Mouse (Mus musculus): ENCODE measurements at regions not wholly inside any gene's neighbourhood (a gene's known extent, or its start where the extent isn't known, plus 50 kb on each side); places are given as distances from the start of the nearest gene placed in this dataset.

DNA sequence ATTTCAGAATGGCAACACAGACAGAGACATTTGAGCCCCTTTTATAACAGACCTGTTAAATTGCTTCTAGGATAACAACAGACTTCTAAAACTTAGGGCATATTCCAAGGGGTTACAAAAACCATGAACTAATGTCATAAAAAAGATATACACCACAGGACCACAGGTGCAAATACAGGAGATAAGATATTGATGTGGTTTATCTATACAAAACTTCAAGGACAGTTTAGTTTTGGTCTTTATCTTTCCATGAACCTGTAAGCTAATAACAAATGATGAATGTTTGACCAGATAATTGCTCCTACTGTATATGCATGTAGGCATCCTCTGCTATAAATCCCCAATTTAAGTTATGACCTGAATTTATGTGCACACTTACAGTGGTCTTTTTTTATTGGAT, 235.6 kb upstream of the Rgs18 start:
- TF ChIP-seq CTCF (IDR thresholded peaks at IDR 0.05; ENCODE audit: borderline replicate concordance, insufficient read depth, low read length) (no peak), POLR2A (IDR thresholded peaks at IDR 0.05; ENCODE audit: low read depth, low read length) (no peak)

Data from embryonic fibroblast, embryonic 13.5 days (primary cell).